Mouse (Mus musculus) E14TG2a.4 (cell line): ENCODE measurements around the gene BC030499.

Experiments
- H3K27me3 ChIP-seq: 2 replicates; pipeline ENCODE4 v1.6.1; 2014; ENCODE audit warnings: low read length, control low read depth; ENCODE audit not compliant: insufficient read depth
- H3K36me3 ChIP-seq: 2 replicates; pipeline ENCODE4 v1.6.1; 2014; ENCODE audit warnings: low read length, control low read depth; ENCODE audit not compliant: insufficient read depth
- H3K4me1 ChIP-seq: replicated peaks from 2 replicates; pipeline ENCODE4 v1.6.1; 2014; ENCODE audit warnings: low read depth, low read length, control low read depth
- H3K4me3 ChIP-seq: replicated peaks from 2 replicates; pipeline ENCODE4 v1.5.1; 2014; ENCODE audit warnings: mild to moderate bottlenecking, low read length
- H3K9me3 ChIP-seq: 2 replicates; pipeline ENCODE4 v1.6.1; 2014; ENCODE audit warnings: low read length, control low read depth
- CTCF ChIP-seq: conservative IDR thresholded peaks from 2 replicates; pipeline ENCODE4 v1.5.1; 2014; ENCODE audit warnings: low read length
- NANOG ChIP-seq: IDR thresholded peaks from 2 replicates; pipeline ENCODE4 v1.6.1; 2014; ENCODE audit warnings: borderline replicate concordance, low read length, mixed read lengths
- POU5F1 ChIP-seq: IDR thresholded peaks from 2 replicates; pipeline ENCODE4 v1.6.1; 2014; ENCODE audit warnings: low read length, borderline replicate concordance

Gene BC030499

GRCm38 (mm10) chr11:78289146-78289763 lies 1.4 kb upstream of the BC030499 start:
- H3K4me1 ChIP-seq: no peaks in the 10 kb centered on the region
- H3K27me3 ChIP-seq: no peaks in the 10 kb centered on the region
- TF ChIP-seq NANOG (no peak), POU5F1 (no peak), CTCF (no peak)
- no peak overlapping the region for H3K4me3 ChIP-seq
- no peaks in the 10 kb centered on the region for H3K9me3 ChIP-seq
- peaks cover 95% of the 10 kb centered on the region for H3K36me3 ChIP-seq

- Histone ChIP-seq H3K4me1 (no peaks in the 10 kb centered on the region), H3K36me3 (peaks cover 41% of the 10 kb centered on the region), H3K4me3 (no peak overlapping the region), H3K9me3 (no peaks in the 10 kb centered on the region), H3K27me3 (no peaks in the 10 kb centered on the region)
- TF ChIP-seq CTCF (no peak), POU5F1 (no peak), NANOG (no peak)
Measured at GRCm38 (mm10) chr11:78294585-78294984, 3.9 kb downstream of the BC030499 start.

- Histone ChIP-seq H3K4me3 (peak overlapping the region; percentile 90), H3K9me3 (no peaks in the 10 kb centered on the region), H3K36me3 (peaks cover 29% of the 10 kb centered on the region), H3K27me3 (no peaks in the 10 kb centered on the region), H3K4me1 (peaks cover 33% of the 10 kb centered on the region)
- TF ChIP-seq NANOG (no peak), CTCF (no peak)
Measured at GRCm38 (mm10) chr11:78300917-78301316, 10.3 kb downstream of the BC030499 start.

GRCm38 (mm10) chr11:78301357-78302084 lies 10.9 kb downstream of the BC030499 start, which contains the start of gene Spag5:
Gene Spag5, plus strand, starts transcription at chr11:78301529.
- Histone ChIP-seq H3K4me3 (peak within 1 kb of the TSS; percentile 90), H3K36me3 (peaks cover 35% of the 10 kb centered on the region), H3K4me1 (peaks cover 38% of the 10 kb centered on the region), H3K27me3 (no peaks in the 10 kb centered on the region), H3K9me3 (no peaks in the 10 kb centered on the region)
- TF ChIP-seq CTCF (no peak), POU5F1 (no peak), NANOG (no peak)

GRCm38 (mm10) chr11:78305272-78305671 lies 14.6 kb downstream of the BC030499 start:
- Histone ChIP-seq H3K9me3 (no peaks in the 10 kb centered on the region), H3K4me1 (peaks cover 55% of the 10 kb centered on the region), H3K36me3 (peaks cover 67% of the 10 kb centered on the region), H3K4me3 (no peak overlapping the region), H3K27me3 (no peaks in the 10 kb centered on the region)
- no peak for TF ChIP-seq NANOG
- no peak for TF ChIP-seq POU5F1
- TF ChIP-seq CTCF: no peak

GRCm38 (mm10) chr11:78310861-78311511 lies 20.3 kb downstream of the BC030499 start:
- Histone ChIP-seq H3K4me1 (peaks cover 41% of the 10 kb centered on the region), H3K27me3 (no peaks in the 10 kb centered on the region), H3K9me3 (no peaks in the 10 kb centered on the region), H3K4me3 (no peak overlapping the region), H3K36me3 (peaks cover 91% of the 10 kb centered on the region)
- TF ChIP-seq POU5F1 (no peak), CTCF (no peak), NANOG (no peak)

GRCm38 (mm10) chr11:78313662-78314061 lies 23.0 kb downstream of the BC030499 start:
- H3K27me3 ChIP-seq: no peaks in the 10 kb centered on the region
- no peaks in the 10 kb centered on the region for H3K9me3 ChIP-seq
- TF ChIP-seq CTCF: no peak
- no peak for TF ChIP-seq POU5F1
- no peak for TF ChIP-seq NANOG
- peaks cover 95% of the 10 kb centered on the region for H3K36me3 ChIP-seq
- no peak overlapping the region for H3K4me3 ChIP-seq
- H3K4me1 ChIP-seq: peaks cover 44% of the 10 kb centered on the region

GRCm38 (mm10) chr11:78318411-78318810 lies 27.8 kb downstream of the BC030499 start:
- TF ChIP-seq NANOG (no peak), POU5F1 (no peak), CTCF (no peak)
- H3K36me3 ChIP-seq: peaks cover 89% of the 10 kb centered on the region
- peaks cover 68% of the 10 kb centered on the region for H3K4me1 ChIP-seq
- H3K4me3 ChIP-seq: no peak overlapping the region
- no peaks in the 10 kb centered on the region for H3K9me3 ChIP-seq
- no peaks in the 10 kb centered on the region for H3K27me3 ChIP-seq
